Mouse (Mus musculus): ENCODE measurements around the gene Per3. TPM values are rescaled to one million over a fixed set of nuclear protein-coding genes. Genes with fewer than 3 reads are reported as not detected.

Gene Per3
- 1.6 TPM for polyA plus RNA-seq (2012; fragmentation: generic; extraction: Trizol)
- long read RNA-seq, experiment 1, partial matches to known transcripts, result 1 of 2 reads
- long read RNA-seq, experiment 1, other reads (novel, unspliced or antisense), result 1 of 2 reads
- long read RNA-seq, experiment 2, partial matches to known transcripts, result 2 of 4 reads
- long read RNA-seq, experiment 2, other reads (novel, unspliced or antisense), result 2 of 4 reads

GRCm38 (mm10) chr4:151044037-151044943 is at the start of gene Per3:
Per3 (minus strand) TSS chr4:151044665.
- no peaks in the 10 kb centered on the region for H3K79me2 ChIP-seq (ENCODE audit: control insufficient read depth, insufficient read depth)
- H3K27me3 ChIP-seq (ENCODE audit: control insufficient read depth, insufficient read depth, insufficient read length), result no peaks in the 10 kb centered on the region
- H3K79me3 ChIP-seq (ENCODE audit: low read depth), result no peaks in the 10 kb centered on the region
- peaks cover 26% of the 10 kb centered on the region for H3K36me3 ChIP-seq (ENCODE audit: control insufficient read depth, insufficient read depth)
- H3K4me3 ChIP-seq (ENCODE audit: insufficient read depth, poor library complexity, severe bottlenecking), result peak within 1 kb of the TSS; percentile 41
- peak within 1 kb of the TSS; percentile 81 for H3ac ChIP-seq (ENCODE audit: control insufficient read depth, insufficient read length, low read depth)
- no peak for TF ChIP-seq FOSL1 (IDR thresholded peaks at IDR 0.05; ENCODE audit: insufficient read depth, low read length, poor library complexity, severe bottlenecking)
- no peak for TF ChIP-seq CTCF (IDR thresholded peaks at IDR 0.05; ENCODE audit: control insufficient read depth, insufficient read depth, insufficient read length)
- no peak for TF ChIP-seq CEBPB (IDR thresholded peaks at IDR 0.05; ENCODE audit: low read depth)
- peak; percentile 59 for TF ChIP-seq MAX (IDR thresholded peaks at IDR 0.05)
- no peak for TF ChIP-seq USF1 (IDR thresholded peaks at IDR 0.05; ENCODE audit: low read depth)
- TF ChIP-seq MYOG (IDR thresholded peaks at IDR 0.05; ENCODE audit: control insufficient read depth, extremely low read depth, insufficient read length), result no peak
- TF ChIP-seq MYOD1 (IDR thresholded peaks at IDR 0.05; ENCODE audit: control insufficient read depth, insufficient read length, low read depth), result no peak

GRCm38 (mm10) chr4:151089270-151089669 is 44.8 kb upstream of the Per3 start, which contains the start of gene Gm13090:
Gm13090 (plus strand) TSS chr4:151089570.
- H3K79me2 ChIP-seq (ENCODE audit: control insufficient read depth, insufficient read depth), result no peaks in the 10 kb centered on the region
- no peaks in the 10 kb centered on the region for H3K79me3 ChIP-seq (ENCODE audit: low read depth)
- no peak for TF ChIP-seq FOSL1 (IDR thresholded peaks at IDR 0.05; ENCODE audit: insufficient read depth, low read length, poor library complexity, severe bottlenecking)
- no peak for TF ChIP-seq MYOD1 (IDR thresholded peaks at IDR 0.05; ENCODE audit: control insufficient read depth, insufficient read length, low read depth)
- TF ChIP-seq USF1 (IDR thresholded peaks at IDR 0.05; ENCODE audit: low read depth), result no peak
- no peak for TF ChIP-seq CEBPB (IDR thresholded peaks at IDR 0.05; ENCODE audit: low read depth)
- no peak for TF ChIP-seq MYOG (IDR thresholded peaks at IDR 0.05; ENCODE audit: control insufficient read depth, extremely low read depth, insufficient read length)
- no peak for TF ChIP-seq CTCF (IDR thresholded peaks at IDR 0.05; ENCODE audit: control insufficient read depth, insufficient read depth, insufficient read length)
- no peak for TF ChIP-seq MAX (IDR thresholded peaks at IDR 0.05)
- no peaks in the 10 kb centered on the region for H3K36me3 ChIP-seq (ENCODE audit: control insufficient read depth, insufficient read depth)
- no peak within 1 kb of the TSS for H3K4me3 ChIP-seq (ENCODE audit: insufficient read depth, poor library complexity, severe bottlenecking)
- H3ac ChIP-seq (ENCODE audit: control insufficient read depth, insufficient read length, low read depth), result no peak within 1 kb of the TSS
- H3K27me3 ChIP-seq (ENCODE audit: control insufficient read depth, insufficient read depth, insufficient read length), result peaks cover 37% of the 10 kb centered on the region

GRCm38 (mm10) chr4:151088819-151089218 is 44.4 kb upstream of the Per3 start:
- Histone ChIP-seq H3K79me3 (ENCODE audit: low read depth) (no peaks in the 10 kb centered on the region), H3K79me2 (ENCODE audit: control insufficient read depth, insufficient read depth) (no peaks in the 10 kb centered on the region), H3ac (ENCODE audit: control insufficient read depth, insufficient read length, low read depth) (no peak overlapping the region), H3K4me3 (ENCODE audit: insufficient read depth, poor library complexity, severe bottlenecking) (no peak overlapping the region), H3K36me3 (ENCODE audit: control insufficient read depth, insufficient read depth) (no peaks in the 10 kb centered on the region), H3K27me3 (ENCODE audit: control insufficient read depth, insufficient read depth, insufficient read length) (peaks cover 32% of the 10 kb centered on the region)
- no peak for TF ChIP-seq MAX (IDR thresholded peaks at IDR 0.05)
- no peak for TF ChIP-seq MYOD1 (IDR thresholded peaks at IDR 0.05; ENCODE audit: control insufficient read depth, insufficient read length, low read depth)
- TF ChIP-seq FOSL1 (IDR thresholded peaks at IDR 0.05; ENCODE audit: insufficient read depth, low read length, poor library complexity, severe bottlenecking), result no peak
- TF ChIP-seq CTCF (IDR thresholded peaks at IDR 0.05; ENCODE audit: control insufficient read depth, insufficient read depth, insufficient read length), result no peak
- TF ChIP-seq USF1 (IDR thresholded peaks at IDR 0.05; ENCODE audit: low read depth), result no peak

DNA sequence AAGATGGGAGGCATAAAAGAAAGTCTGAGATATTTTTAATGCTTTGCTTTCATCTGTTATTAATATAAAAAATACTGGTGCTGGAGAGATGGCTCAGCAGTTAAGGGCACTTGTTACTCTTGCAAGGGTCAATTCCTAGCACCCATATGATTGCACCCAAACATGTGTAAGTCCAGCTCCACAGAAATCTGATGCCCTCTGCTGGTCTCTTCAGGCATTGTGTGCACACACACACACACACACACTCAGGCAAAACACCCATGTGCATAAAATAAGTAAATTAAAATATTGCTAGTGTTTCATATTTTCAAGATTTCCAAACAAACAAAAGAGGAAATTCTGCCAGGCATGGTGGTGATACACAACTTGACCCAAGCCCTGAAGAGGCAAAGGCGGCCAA is 42.9 kb upstream of the Per3 start:
- no peak overlapping the region for H3K4me3 ChIP-seq (ENCODE audit: insufficient read depth, poor library complexity, severe bottlenecking)
- no peaks in the 10 kb centered on the region for H3K79me2 ChIP-seq (ENCODE audit: control insufficient read depth, insufficient read depth)
- H3ac ChIP-seq (ENCODE audit: control insufficient read depth, insufficient read length, low read depth), result no peak overlapping the region
- no peaks in the 10 kb centered on the region for H3K79me3 ChIP-seq (ENCODE audit: low read depth)
- TF ChIP-seq MYOG (IDR thresholded peaks at IDR 0.05; ENCODE audit: control insufficient read depth, extremely low read depth, insufficient read length) (no peak), CEBPB (IDR thresholded peaks at IDR 0.05; ENCODE audit: low read depth) (no peak), FOSL1 (IDR thresholded peaks at IDR 0.05; ENCODE audit: insufficient read depth, low read length, poor library complexity, severe bottlenecking) (no peak), MYOD1 (IDR thresholded peaks at IDR 0.05; ENCODE audit: control insufficient read depth, insufficient read length, low read depth) (no peak), USF1 (IDR thresholded peaks at IDR 0.05; ENCODE audit: low read depth) (no peak), MAX (IDR thresholded peaks at IDR 0.05) (no peak), CTCF (IDR thresholded peaks at IDR 0.05; ENCODE audit: control insufficient read depth, insufficient read depth, insufficient read length) (no peak)
- H3K36me3 ChIP-seq (ENCODE audit: control insufficient read depth, insufficient read depth), result no peaks in the 10 kb centered on the region
- H3K27me3 ChIP-seq (ENCODE audit: control insufficient read depth, insufficient read depth, insufficient read length), result peaks cover 22% of the 10 kb centered on the region

- TF ChIP-seq USF1 (IDR thresholded peaks at IDR 0.05; ENCODE audit: low read depth), result no peak
- no peak for TF ChIP-seq MYOG (IDR thresholded peaks at IDR 0.05; ENCODE audit: control insufficient read depth, extremely low read depth, insufficient read length)
- TF ChIP-seq CTCF (IDR thresholded peaks at IDR 0.05; ENCODE audit: control insufficient read depth, insufficient read depth, insufficient read length), result no peak
- Histone ChIP-seq H3K36me3 (ENCODE audit: control insufficient read depth, insufficient read depth) (no peaks in the 10 kb centered on the region), H3K79me3 (ENCODE audit: low read depth) (no peaks in the 10 kb centered on the region), H3K4me3 (ENCODE audit: insufficient read depth, poor library complexity, severe bottlenecking) (no peak overlapping the region), H3ac (ENCODE audit: control insufficient read depth, insufficient read length, low read depth) (no peak overlapping the region), H3K79me2 (ENCODE audit: control insufficient read depth, insufficient read depth) (no peaks in the 10 kb centered on the region), H3K27me3 (ENCODE audit: control insufficient read depth, insufficient read depth, insufficient read length) (peaks cover 35% of the 10 kb centered on the region)
These were observed 38.6 kb upstream of the Per3 start for GRCm38 (mm10) chr4:151083027-151083426.

Measured in C2C12 (cell line).